Mouse (Mus musculus) MEL (cell line): ENCODE results near the gene Rad51ap1. TPM values are rescaled to one million over a fixed set of nuclear protein-coding genes. Genes with fewer than 3 reads are reported as not detected.

Source experiments
- DNase-seq: peaks from one replicate; pipeline ENCODE4 v3.0.0; 2011; ENCODE audit warnings: low read depth, low spot score
- H3K27ac ChIP-seq: 2 replicates; pipeline ENCODE4 v1.5.1; 2012; ENCODE audit warnings: low read depth, mild to moderate bottlenecking, control low read depth, low read length, moderate library complexity; ENCODE audit not compliant: control insufficient read depth
- H3K27me3 ChIP-seq, 2 experiments: fragments of 150-350 bp in 1 of 2; sonication (generic) in 1 of 2; 2 replicates each; pipeline ENCODE4 v1.6.1; 2012; ENCODE audit warnings: low read length in 2 of 2, mild to moderate bottlenecking in 2 of 2, improper control_type of control experiment in 1 of 2, moderate library complexity in 1 of 2; ENCODE audit not compliant: insufficient read depth in 2 of 2, control insufficient read depth in 1 of 2
- H3K36me3 ChIP-seq, 2 experiments: 2 replicates each; pipeline ENCODE4 v1.6.1; 2012 to 2014; ENCODE audit warnings: low read length in 2 of 2, improper control_type of control experiment in 1 of 2, inconsistent platforms in 1 of 2, mild to moderate bottlenecking in 1 of 2; ENCODE audit not compliant: insufficient read depth in 2 of 2, control insufficient read depth in 1 of 2
- H3K4me1 ChIP-seq, 2 experiments: fragments of 150-350 bp in 1 of 2; sonication (generic) in 1 of 2; 2 replicates each; pipeline ENCODE4 v1.6.1; 2012; ENCODE audit warnings: low read length in 2 of 2, improper control_type of control experiment in 1 of 2, mild to moderate bottlenecking in 1 of 2; ENCODE audit not compliant: insufficient read depth in 2 of 2, control insufficient read depth in 1 of 2
- H3K4me3 ChIP-seq, 2 experiments: fragments of 150-350 bp in 1 of 2; sonication (generic) in 1 of 2; 2 replicates each; pipeline ENCODE4 v1.5.1; 2012; ENCODE audit warnings: low read depth in 2 of 2, low read length in 2 of 2, mild to moderate bottlenecking in 2 of 2, moderate library complexity in 2 of 2, control low read depth in 1 of 2, improper control_type of control experiment in 1 of 2; ENCODE audit not compliant: control insufficient read depth in 1 of 2, insufficient read depth in 1 of 2
- H3K79me2 ChIP-seq: 2 replicates; pipeline ENCODE4 v1.6.1; 2012; ENCODE audit warnings: mild to moderate bottlenecking, low read length, moderate library complexity; ENCODE audit not compliant: control insufficient read depth, poor library complexity, insufficient read depth
- H3K9ac ChIP-seq: 2 replicates; pipeline ENCODE4 v1.6.1; 2012; ENCODE audit warnings: low read depth, mild to moderate bottlenecking, control low read depth, low read length, moderate library complexity; ENCODE audit not compliant: control insufficient read depth, poor library complexity, severe bottlenecking
- H3K9me3 ChIP-seq: fragments of 150-350 bp; sonication (generic); replicated peaks from 2 replicates; pipeline ENCODE4 v1.6.1; 2012; ENCODE audit warnings: mild to moderate bottlenecking, low read length, improper control_type of control experiment, moderate library complexity; ENCODE audit not compliant: insufficient read depth
- CTCF ChIP-seq, 3 experiments: IDR thresholded peaks in 2 of 3; conservative IDR thresholded peaks in 1 of 3; 2 replicates each; pipeline ENCODE4 v1.5.1; 2011 to 2012; ENCODE audit warnings: low read length in 3 of 3, low read depth in 2 of 3, mild to moderate bottlenecking in 2 of 3, improper control_type of control experiment in 1 of 3, inconsistent platforms in 1 of 3, mixed read lengths in 1 of 3, moderate library complexity in 1 of 3; ENCODE audit not compliant: control insufficient read depth in 1 of 3, insufficient read depth in 1 of 3, poor library complexity in 1 of 3, severe bottlenecking in 1 of 3
- E2F4 ChIP-seq: IDR thresholded peaks from 2 replicates; pipeline ENCODE4 v1.6.1; 2011; ENCODE audit warnings: low read depth, low read length, improper control_type of control experiment, borderline replicate concordance
- ELF1 ChIP-seq: IDR thresholded peaks from 2 replicates; pipeline ENCODE4 v1.6.1; 2014; ENCODE audit warnings: low read depth, mild to moderate bottlenecking, inconsistent platforms, low read length, improper control_type of control experiment, moderate library complexity
- EP300 ChIP-seq, 2 experiments: IDR thresholded peaks; 2 replicates each; pipeline ENCODE4 v1.6.1; 2011; ENCODE audit warnings: improper control_type of control experiment in 2 of 2, low read length in 2 of 2, low read depth in 1 of 2, mild to moderate bottlenecking in 1 of 2
- GATA1 ChIP-seq: IDR thresholded peaks from 2 replicates; pipeline ENCODE4 v1.6.1; 2011; ENCODE audit warnings: low read depth, low read length, improper control_type of control experiment
- JUND ChIP-seq: IDR thresholded peaks from 2 replicates; pipeline ENCODE4 v1.6.1; 2011; ENCODE audit warnings: low read depth, mild to moderate bottlenecking, improper control_type of control experiment, low read length
- KAT2A ChIP-seq: conservative IDR thresholded peaks from 2 replicates; pipeline ENCODE4 v1.6.1; 2012; ENCODE audit warnings: low read depth, low read length, improper control_type of control experiment, inconsistent platforms
- MAFK ChIP-seq: IDR thresholded peaks from 2 replicates; pipeline ENCODE4 v1.6.1; 2011; ENCODE audit warnings: low read depth, mild to moderate bottlenecking, low read length, improper control_type of control experiment, borderline replicate concordance
- NRF1 ChIP-seq: IDR thresholded peaks from 2 replicates; pipeline ENCODE4 v1.6.1; 2014; ENCODE audit warnings: low read depth, mild to moderate bottlenecking, inconsistent platforms, low read length, improper control_type of control experiment, moderate library complexity; ENCODE audit not compliant: poor library complexity, insufficient read depth, severe bottlenecking
- POLR2A ChIP-seq, 2 experiments: IDR thresholded peaks; 2 replicates each; pipeline ENCODE4 v1.6.1; 2011 to 2012; ENCODE audit warnings: low read length in 2 of 2, mild to moderate bottlenecking in 2 of 2, control low read depth in 1 of 2, improper control_type of control experiment in 1 of 2, low read depth in 1 of 2, moderate library complexity in 1 of 2; ENCODE audit not compliant: control insufficient read depth in 1 of 2, insufficient read depth in 1 of 2, poor library complexity in 1 of 2
- POLR2AphosphoS5 ChIP-seq: IDR thresholded peaks from 2 replicates; pipeline ENCODE4 v1.6.1; 2012; ENCODE audit warnings: low read depth, borderline replicate concordance, mild to moderate bottlenecking, inconsistent platforms, low read length, moderate library complexity, mixed read lengths
- RAD21 ChIP-seq: IDR thresholded peaks from 2 replicates; pipeline ENCODE4 v1.6.1; 2011; ENCODE audit warnings: mild to moderate bottlenecking, low read depth, low read length, improper control_type of control experiment
- RCOR1 ChIP-seq: IDR thresholded peaks from 2 replicates; pipeline ENCODE4 v1.6.1; 2012; ENCODE audit warnings: low read depth, mild to moderate bottlenecking, inconsistent platforms, low read length, improper control_type of control experiment
- SIN3A ChIP-seq: IDR thresholded peaks from 2 replicates; pipeline ENCODE4 v1.6.1; 2012; ENCODE audit warnings: low read length, improper control_type of control experiment, inconsistent platforms
- SMC3 ChIP-seq: IDR thresholded peaks from 2 replicates; pipeline ENCODE4 v1.6.1; 2011; ENCODE audit warnings: low read depth, low read length, improper control_type of control experiment
- TCF12 ChIP-seq: IDR thresholded peaks from 2 replicates; pipeline ENCODE4 v1.6.1; 2014; ENCODE audit warnings: low read depth, mild to moderate bottlenecking, inconsistent platforms, low read length, improper control_type of control experiment, moderate library complexity
- USF1 ChIP-seq: IDR thresholded peaks from 2 replicates; pipeline ENCODE4 v1.6.1; 2014; ENCODE audit warnings: low read depth, mild to moderate bottlenecking, inconsistent platforms, low read length, improper control_type of control experiment, moderate library complexity
- ZC3H11A ChIP-seq: IDR thresholded peaks from 2 replicates; pipeline ENCODE4 v1.6.1; 2012; ENCODE audit warnings: low read depth, mild to moderate bottlenecking, inconsistent platforms, low read length, improper control_type of control experiment
- ZMIZ1 ChIP-seq: IDR thresholded peaks from 2 replicates; pipeline ENCODE4 v1.6.1; 2012; ENCODE audit warnings: low read depth, mild to moderate bottlenecking, inconsistent platforms, low read length, improper control_type of control experiment, moderate library complexity
- polyA plus RNA-seq, 2 experiments: library from polyadenylated mRNA; stranded (reverse) in 1 of 2; unstranded in 1 of 2; fragments of >175 nt in 1 of 2; fragments of >200 nt in 1 of 2; gene quantifications; 2 replicates each; pipeline versions ENCODE4 v1.2.1 to v1.2.4; 2012; ENCODE audit warnings: low replicate concordance in 2 of 2, low read depth in 1 of 2; ENCODE audit not compliant: insufficient read length in 2 of 2, insufficient read depth in 1 of 2, missing spikeins in 1 of 2
- total RNA-seq: library from RNA; depleted of rRNA; stranded (reverse); fragments of 300-350 nt; gene quantifications from 2 replicates; pipeline ENCODE4 v1.2.3, GENCODE M21; 2012; rRNA removed

The Rad51ap1 gene
- total and polyA plus RNA-seq, 3 experiments, result 55.2 to 108 TPM; not detected in 1

DNA sequence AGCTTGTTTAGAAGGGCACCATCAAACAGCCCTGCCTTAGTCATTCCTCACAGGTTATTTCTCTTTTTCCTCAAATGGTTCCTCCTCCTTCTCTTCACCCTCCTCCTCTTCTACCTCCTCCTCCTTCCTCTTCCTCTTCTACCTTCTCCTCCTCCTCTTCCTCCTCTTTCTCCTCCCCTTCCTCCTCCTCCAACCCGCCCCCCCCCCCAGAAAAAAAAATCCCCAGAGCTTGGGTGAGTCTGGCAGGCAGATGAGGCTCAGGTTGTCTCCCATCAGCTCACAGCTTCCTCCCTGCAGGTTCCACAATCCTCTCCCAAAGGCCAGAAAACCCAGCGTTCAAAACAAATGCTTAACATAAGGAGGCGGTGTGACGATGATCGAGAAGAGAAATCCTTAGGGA lies 32.0 kb downstream of the Rad51ap1 start:
- DNase-seq, result no peak
- H3K4me3 ChIP-seq, result no peak overlapping the region
- H3K9ac ChIP-seq, result no peak overlapping the region
- no peaks in the 10 kb centered on the region for H3K9me3 ChIP-seq
- no peaks in the 10 kb centered on the region for H3K36me3 ChIP-seq
- H3K27me3 ChIP-seq, result no peaks in the 10 kb centered on the region
- H3K4me1 ChIP-seq, result no peaks in the 10 kb centered on the region
- no peak overlapping the region for H3K27ac ChIP-seq
- no peak for TF ChIP-seq SMC3
- TF ChIP-seq KAT2A, result no peak
- no peak for TF ChIP-seq JUND
- TF ChIP-seq SIN3A, result no peak
- TF ChIP-seq TCF12, result no peak
- no peaks in the 10 kb centered on the region for H3K79me2 ChIP-seq

DNA sequence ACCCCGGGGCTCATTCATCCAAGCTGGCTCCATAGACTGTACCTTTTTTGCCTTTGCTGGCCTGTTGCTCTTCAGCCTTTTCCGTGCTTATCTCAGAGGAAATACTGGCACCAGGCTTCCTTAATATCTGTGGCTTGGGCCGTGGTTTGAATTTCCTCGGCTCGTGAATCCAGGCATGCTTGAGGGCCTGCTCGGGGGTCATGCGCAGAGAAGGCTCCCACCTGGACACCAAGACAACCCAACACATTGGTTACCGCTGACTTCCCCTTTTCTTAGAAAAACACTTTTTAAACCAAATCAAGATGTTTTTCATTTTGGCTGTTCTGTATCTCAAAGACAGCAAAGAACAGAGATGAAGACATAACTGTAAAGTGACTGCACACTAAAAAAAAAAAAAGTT lies 62.3 kb downstream of the Rad51ap1 start:
- Histone ChIP-seq H3K4me3 (no peak overlapping the region), H3K9ac (no peak overlapping the region), H3K36me3 (no peaks in the 10 kb centered on the region), H3K9me3 (no peaks in the 10 kb centered on the region)
- DNase-seq, result no peak
- no peak for TF ChIP-seq NRF1
- TF ChIP-seq ZC3H11A, result no peak
- TF ChIP-seq POLR2A (IDR thresholded peaks at IDR 0.05; ENCODE audit: control insufficient read depth in 1 of 2, insufficient read depth in 1 of 2, low read depth in 1 of 2, low read length in 2 of 2, poor library complexity in 1 of 2), result no peak
- no peak for TF ChIP-seq MAFK
- no peak for TF ChIP-seq ZMIZ1
- TF ChIP-seq CTCF (IDR thresholded peaks at IDR 0.05 in 2 of 3, conservative IDR thresholded peaks at IDR 0.05 in 1 of 3; ENCODE audit: control insufficient read depth in 1 of 3, insufficient read depth in 1 of 3, low read depth in 2 of 3, low read length in 3 of 3, poor library complexity in 1 of 3, severe bottlenecking in 1 of 3), result no peak
- TF ChIP-seq RCOR1, result no peak
- no peak for TF ChIP-seq GATA1
- no peak for TF ChIP-seq E2F4
- TF ChIP-seq EP300 (IDR thresholded peaks at IDR 0.05; ENCODE audit: low read depth in 1 of 2, low read length in 2 of 2), result no peak
- no peak for TF ChIP-seq USF1
- no peak for TF ChIP-seq RAD21
- no peak for TF ChIP-seq ELF1
- TF ChIP-seq POLR2AphosphoS5, result no peak
- TF ChIP-seq SMC3, result no peak
- TF ChIP-seq, all 39 proteins: peak for 0
- no peaks in the 10 kb centered on the region for H3K27me3 ChIP-seq
- no peaks in the 10 kb centered on the region for H3K79me2 ChIP-seq
- H3K27ac ChIP-seq, result no peak overlapping the region
- no peaks in the 10 kb centered on the region for H3K4me1 ChIP-seq

Other genes starting within 250 kb of the Rad51ap1 start
- gene Kcna6, start 198.9 kb downstream of the Rad51ap1 start, total RNA-seq, result not detected in 2 replicates
- gene Kcna6, start 198.9 kb downstream of the Rad51ap1 start, polyA plus RNA-seq, result not detected
- 156 and 162 TPM in 2 replicates for gene Ndufa9, start 90.5 kb downstream of the Rad51ap1 start, total RNA-seq
- gene Ndufa9, start 90.5 kb downstream of the Rad51ap1 start, polyA plus RNA-seq, result 100 to 1,000 TPM in 1 of 2 experiments, not detected in 1; 176 TPM
- not detected in 2 replicates for gene Akap3, start 86.5 kb downstream of the Rad51ap1 start, total RNA-seq
- not detected for gene Akap3, start 86.5 kb downstream of the Rad51ap1 start, polyA plus RNA-seq
- gene Dyrk4, start 17.7 kb downstream of the Rad51ap1 start, total RNA-seq, result not detected in 2 replicates
- gene Dyrk4, start 17.7 kb downstream of the Rad51ap1 start, polyA plus RNA-seq, result under 1 TPM in 1 of 2 experiments, not detected in 1; 0.08 TPM
- 31.4 and 36.6 TPM in 2 replicates for gene D6Wsu163e, start 375 bp upstream of the Rad51ap1 start, total RNA-seq
- 10 to 100 TPM in 1 of 2 experiments, not detected in 1; 28.4 TPM for gene D6Wsu163e, start 375 bp upstream of the Rad51ap1 start, polyA plus RNA-seq
- not detected in 2 replicates for gene Fgf6, start 76.0 kb upstream of the Rad51ap1 start, total RNA-seq
- not detected for gene Fgf6, start 76.0 kb upstream of the Rad51ap1 start, polyA plus RNA-seq
- not detected in 2 replicates for gene Fgf23, start 133.3 kb upstream of the Rad51ap1 start, total RNA-seq
- gene Fgf23, start 133.3 kb upstream of the Rad51ap1 start, polyA plus RNA-seq, result not detected
- 3.2 and 3.8 TPM in 2 replicates for gene Tigar, start 170.0 kb upstream of the Rad51ap1 start, total RNA-seq
- 1 to 10 TPM in 1 of 2 experiments, not detected in 1; 5.6 TPM for gene Tigar, start 170.0 kb upstream of the Rad51ap1 start, polyA plus RNA-seq
- gene Ccnd2, start 212.6 kb upstream of the Rad51ap1 start, total RNA-seq, result 62.3 and 67.3 TPM in 2 replicates
- gene Ccnd2, start 212.6 kb upstream of the Rad51ap1 start, polyA plus RNA-seq, result 100 to 1,000 TPM; 198 to 407 TPM